Mouse (Mus musculus) MEL (cell line): ENCODE data around the gene E130208F15Rik.

Source experiments
- CHD1 ChIP-seq: IDR thresholded peaks from 2 replicates; pipeline ENCODE4 v1.6.1; 2012; ENCODE audit warnings: low read depth, mild to moderate bottlenecking, inconsistent platforms, low read length, improper control_type of control experiment
- CTCF ChIP-seq, 3 experiments: IDR thresholded peaks in 2 of 3; conservative IDR thresholded peaks in 1 of 3; 2 replicates each; pipeline ENCODE4 v1.5.1; 2011 to 2012; ENCODE audit warnings: low read length in 3 of 3, low read depth in 2 of 3, mild to moderate bottlenecking in 2 of 3, improper control_type of control experiment in 1 of 3, inconsistent platforms in 1 of 3, mixed read lengths in 1 of 3, moderate library complexity in 1 of 3; ENCODE audit not compliant: control insufficient read depth in 1 of 3, insufficient read depth in 1 of 3, poor library complexity in 1 of 3, severe bottlenecking in 1 of 3
- E2F4 ChIP-seq: IDR thresholded peaks from 2 replicates; pipeline ENCODE4 v1.6.1; 2011; ENCODE audit warnings: low read depth, low read length, improper control_type of control experiment, borderline replicate concordance
- EP300 ChIP-seq, 2 experiments: IDR thresholded peaks; 2 replicates each; pipeline ENCODE4 v1.6.1; 2011; ENCODE audit warnings: improper control_type of control experiment in 2 of 2, low read length in 2 of 2, low read depth in 1 of 2, mild to moderate bottlenecking in 1 of 2
- MAX ChIP-seq: IDR thresholded peaks from 2 replicates; pipeline ENCODE4 v1.6.1; 2011; ENCODE audit warnings: low read length, improper control_type of control experiment
- POLR2A ChIP-seq, 2 experiments: IDR thresholded peaks; 2 replicates each; pipeline ENCODE4 v1.6.1; 2011 to 2012; ENCODE audit warnings: low read length in 2 of 2, mild to moderate bottlenecking in 2 of 2, control low read depth in 1 of 2, improper control_type of control experiment in 1 of 2, low read depth in 1 of 2, moderate library complexity in 1 of 2; ENCODE audit not compliant: control insufficient read depth in 1 of 2, insufficient read depth in 1 of 2, poor library complexity in 1 of 2
- POLR2AphosphoS2 ChIP-seq: IDR thresholded peaks from 2 replicates; pipeline ENCODE4 v1.6.1; 2011; ENCODE audit warnings: low read length, improper control_type of control experiment
- RAD21 ChIP-seq: IDR thresholded peaks from 2 replicates; pipeline ENCODE4 v1.6.1; 2011; ENCODE audit warnings: mild to moderate bottlenecking, low read depth, low read length, improper control_type of control experiment
- TBP ChIP-seq: IDR thresholded peaks from 2 replicates; pipeline ENCODE4 v1.8.0; 2011; ENCODE audit warnings: low read depth, low read length, improper control_type of control experiment
- TCF12 ChIP-seq: IDR thresholded peaks from 2 replicates; pipeline ENCODE4 v1.6.1; 2014; ENCODE audit warnings: low read depth, mild to moderate bottlenecking, inconsistent platforms, low read length, improper control_type of control experiment, moderate library complexity
- USF2 ChIP-seq, 2 experiments: IDR thresholded peaks; 2 replicates each; pipeline ENCODE4 v1.6.1; 2011 to 2012; ENCODE audit warnings: improper control_type of control experiment in 2 of 2, low read length in 2 of 2, borderline replicate concordance in 1 of 2, inconsistent platforms in 1 of 2, low read depth in 1 of 2, mild to moderate bottlenecking in 1 of 2; ENCODE audit not compliant: insufficient read depth in 1 of 2
- ZC3H11A ChIP-seq: IDR thresholded peaks from 2 replicates; pipeline ENCODE4 v1.6.1; 2012; ENCODE audit warnings: low read depth, mild to moderate bottlenecking, inconsistent platforms, low read length, improper control_type of control experiment
- ZNF384 ChIP-seq: IDR thresholded peaks from 2 replicates; pipeline ENCODE4 v1.6.1; 2012; ENCODE audit warnings: low read depth, mild to moderate bottlenecking, inconsistent platforms, low read length, improper control_type of control experiment

DNA sequence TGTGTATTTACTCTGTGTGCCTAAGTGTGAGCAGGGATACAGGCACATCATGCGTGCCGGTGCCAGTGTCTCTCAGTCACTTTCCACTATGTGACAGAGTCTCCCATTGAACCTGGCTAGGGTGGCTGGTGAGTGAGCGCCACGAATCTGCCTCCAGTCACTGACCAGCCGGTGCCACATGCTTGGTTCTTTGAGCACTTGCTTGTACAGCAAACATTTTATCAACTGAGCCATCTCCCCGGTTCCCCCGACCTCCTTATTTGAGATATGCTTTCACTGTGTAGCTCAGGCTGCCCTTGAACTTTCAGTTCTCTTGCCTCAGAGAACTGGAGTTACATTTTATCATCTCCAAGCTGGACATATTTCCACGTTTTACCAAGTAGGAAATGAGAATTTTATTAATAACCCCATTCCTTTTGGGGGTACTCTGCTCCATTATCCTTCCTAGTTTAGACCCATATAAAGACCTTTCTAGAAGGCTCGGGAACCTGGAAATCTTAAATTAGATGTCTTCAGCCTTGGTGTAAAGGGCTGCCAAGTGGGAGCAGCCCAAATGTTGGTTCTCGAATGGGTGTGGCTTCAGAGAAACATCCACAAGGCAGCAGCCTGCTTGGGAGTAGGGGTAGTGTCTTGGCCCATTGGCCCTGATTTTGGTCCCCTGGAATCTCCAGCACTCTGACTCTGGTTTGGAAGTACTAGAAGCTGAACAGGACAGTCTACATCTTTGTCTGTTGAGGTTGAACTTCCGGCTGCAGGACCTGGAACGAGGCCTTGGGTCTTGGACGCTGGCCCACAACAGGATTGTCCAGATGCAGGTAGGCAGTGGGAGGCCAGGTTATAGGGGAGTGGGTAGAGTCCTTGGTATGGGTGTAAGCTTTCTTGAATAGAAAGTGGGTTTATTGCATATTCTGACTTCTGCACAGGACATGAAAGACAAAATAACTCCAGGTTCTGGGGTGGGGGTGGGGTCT, 5.7 kb upstream of the E130208F15Rik start:
- TF ChIP-seq POLR2AphosphoS2 (no peak), POLR2A (IDR thresholded peaks at IDR 0.05; ENCODE audit: control insufficient read depth in 1 of 2, insufficient read depth in 1 of 2, low read depth in 1 of 2, low read length in 2 of 2, poor library complexity in 1 of 2) (no peak), TCF12 (no peak), MAX (no peak), CTCF (IDR thresholded peaks at IDR 0.05 in 2 of 3, conservative IDR thresholded peaks at IDR 0.05 in 1 of 3; ENCODE audit: control insufficient read depth in 1 of 3, insufficient read depth in 1 of 3, low read depth in 2 of 3, low read length in 3 of 3, poor library complexity in 1 of 3, severe bottlenecking in 1 of 3) (no peak), USF2 (IDR thresholded peaks at IDR 0.05; ENCODE audit: borderline replicate concordance in 1 of 2, insufficient read depth in 1 of 2, low read depth in 1 of 2, low read length in 2 of 2) (no peak), E2F4 (no peak), TBP (no peak), EP300 (IDR thresholded peaks at IDR 0.05; ENCODE audit: low read depth in 1 of 2, low read length in 2 of 2) (no peak), ZC3H11A (no peak), RAD21 (no peak), CHD1 (no peak), ZNF384 (no peak)
